Mouse (Mus musculus) adrenal gland, adult 8-10 months (tissue): Measurements from ENCODE around the gene Rora. TPM values are rescaled to one million over a fixed set of nuclear protein-coding genes. Genes with fewer than 3 reads are reported as not detected.

Experiments used
- DNase-seq: peaks from one replicate; pipeline ENCODE4 v3.0.0; 2022
- total RNA-seq, 4 experiments: library from RNA; stranded (reverse); gene quantifications; 2 replicates each; pipeline ENCODE4 v1.2.4; 2022

Gene Rora
- total RNA-seq, 4 experiments from 2014 or later = 72.5 to 179 (median 108) TPM

DNA sequence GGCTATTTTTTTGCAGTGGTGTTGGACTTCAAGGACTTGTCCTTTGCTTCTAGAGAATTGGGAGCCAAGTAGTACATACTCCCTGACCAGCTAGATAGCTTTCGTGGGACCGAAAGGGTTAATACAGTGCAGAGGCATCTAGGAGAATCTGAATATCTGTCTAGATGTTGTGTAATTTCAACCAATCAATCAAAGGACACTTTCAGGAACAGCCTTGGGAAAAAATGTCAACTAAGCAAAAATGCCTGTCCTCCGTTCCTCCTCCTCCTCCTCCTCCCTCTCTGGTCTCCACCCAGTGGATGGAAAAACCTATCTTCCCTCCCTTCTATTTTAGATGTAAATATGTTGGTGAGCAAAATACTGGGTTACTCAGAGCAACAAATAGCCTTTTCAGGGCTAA, 304.2 kb downstream of the Rora start:
- DNase-seq = no peak

DNA sequence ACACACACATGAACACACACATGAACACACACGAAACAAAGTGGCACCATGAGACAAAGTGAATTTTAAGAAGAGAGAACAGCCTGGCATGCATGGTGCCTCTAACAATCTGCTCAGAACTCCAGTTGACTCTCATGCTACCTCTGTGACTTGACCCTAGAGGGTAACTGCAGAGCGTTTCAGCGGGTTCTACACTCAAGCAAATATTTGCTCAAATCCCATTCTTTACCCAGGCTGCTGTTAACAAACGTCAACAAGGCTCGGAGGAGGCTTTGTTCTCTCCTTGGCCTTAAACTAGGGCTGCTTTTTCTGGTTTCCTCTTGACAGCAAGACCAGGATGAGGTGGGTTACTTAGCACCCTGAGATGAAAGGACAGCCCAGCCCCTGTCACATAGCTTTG, 305.3 kb downstream of the Rora start:
- no peak for DNase-seq

- DNase-seq = no peak
Measured at GRCm38 (mm10) chr9:68963898-68964297, 310.3 kb downstream of the Rora start.

DNA sequence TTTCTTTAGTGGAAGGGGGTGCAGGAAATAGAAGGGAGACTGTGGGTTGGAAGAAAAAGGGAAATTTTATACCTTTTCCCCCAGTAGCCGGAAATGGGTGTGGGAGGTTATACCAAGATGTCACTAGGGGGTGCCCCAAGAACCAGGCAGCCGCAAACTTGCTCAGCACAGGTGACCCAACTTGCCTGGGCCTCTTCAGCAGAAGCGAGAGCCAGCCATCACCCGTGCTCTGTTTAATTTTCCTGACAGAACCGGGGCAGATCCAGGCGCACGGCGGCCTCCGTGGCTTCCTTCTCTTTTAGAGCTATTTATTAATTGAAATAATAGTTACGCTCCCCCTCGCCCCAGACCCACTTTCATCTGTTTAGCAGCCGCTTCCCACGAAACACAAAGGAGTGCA, 313.0 kb downstream of the Rora start:
- no peak for DNase-seq

GRCm38 (mm10) chr9:68970074-68970473, 316.5 kb downstream of the Rora start:
- DNase-seq = no peak

DNA sequence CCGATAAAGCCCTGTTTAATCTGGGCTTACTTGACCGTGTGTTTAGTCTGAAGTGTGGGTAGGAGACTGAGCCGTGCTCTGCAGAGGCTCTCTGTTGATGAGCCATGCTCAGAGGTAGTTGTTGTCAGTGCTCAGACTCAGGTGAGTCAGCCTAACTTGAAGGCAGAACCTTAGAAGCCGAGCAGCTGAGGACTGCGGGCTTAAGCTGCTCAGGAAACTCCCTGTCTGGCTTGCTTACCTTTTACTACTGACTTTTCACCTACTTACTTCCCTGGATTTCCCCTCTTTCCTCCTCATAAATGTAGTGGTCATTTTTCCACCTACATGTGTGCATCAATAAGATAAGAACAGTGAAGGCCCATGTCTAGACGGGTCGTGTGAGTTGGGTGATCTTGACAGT, 318.7 kb downstream of the Rora start:
- DNase-seq = no peak

DNA sequence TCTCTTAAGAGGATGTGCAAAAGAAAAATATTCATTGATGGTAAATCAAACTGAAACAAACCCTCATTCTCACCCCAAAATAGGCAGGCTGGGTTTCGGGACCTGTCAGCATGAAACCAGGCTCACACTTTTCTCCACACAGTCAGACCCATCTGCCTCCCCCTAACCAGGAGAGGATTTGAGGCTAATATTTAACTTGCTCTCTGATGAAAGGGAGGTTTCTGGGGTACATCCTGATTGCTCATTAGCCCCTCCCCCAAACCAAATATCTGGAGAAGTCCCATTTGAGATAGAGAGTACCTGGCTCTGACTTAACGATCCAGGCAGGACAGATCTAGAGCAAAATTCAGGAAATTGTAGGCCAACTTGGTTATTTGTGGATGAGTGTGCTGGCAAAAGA, 320.9 kb downstream of the Rora start:
- DNase-seq = no peak

- no peak for DNase-seq
Measured at GRCm38 (mm10) chr9:68976136-68976535, 322.6 kb downstream of the Rora start.

DNA sequence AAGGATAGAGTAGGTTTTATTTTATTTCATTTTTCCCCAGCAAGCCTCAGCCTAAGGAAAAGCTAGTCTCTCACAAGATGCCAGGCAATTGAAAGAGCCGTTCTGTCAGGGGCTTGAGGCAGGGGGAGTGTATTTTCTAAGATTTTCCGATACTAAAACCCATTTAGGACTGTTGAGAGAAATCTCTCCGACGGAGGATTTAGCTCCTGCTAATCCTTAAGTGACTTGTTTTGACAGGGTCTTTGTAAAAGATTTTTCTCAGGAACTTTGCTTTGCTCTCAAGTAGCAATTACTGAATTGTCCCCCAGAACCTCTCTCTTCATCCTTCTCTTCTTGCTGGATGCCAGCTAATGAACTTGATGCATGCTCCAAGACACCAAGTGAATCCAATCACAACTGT, 323.3 kb downstream of the Rora start:
- DNase-seq = no peak

GRCm38 (mm10) chr9:68978656-68979055, 325.1 kb downstream of the Rora start:
- DNase-seq = no peak

DNA sequence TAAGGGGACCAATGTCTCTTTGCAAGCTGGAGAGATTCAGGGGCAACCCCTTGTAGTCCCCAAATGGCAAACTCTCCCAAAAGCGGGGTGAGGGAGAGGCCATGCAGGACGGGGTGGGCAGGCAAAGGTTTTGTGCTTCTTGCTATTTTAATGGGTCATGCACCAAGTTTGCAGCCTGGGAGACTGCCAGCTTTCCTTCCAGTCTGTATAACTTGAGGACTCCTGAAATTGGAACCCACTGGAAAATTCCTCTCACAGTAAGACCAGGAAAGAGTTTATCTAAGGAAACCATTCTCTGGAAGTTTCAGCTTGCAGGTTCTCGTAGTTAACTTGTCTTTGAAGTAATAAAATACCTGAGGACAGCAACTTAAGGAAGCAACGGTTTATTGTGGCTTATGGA, 326.5 kb downstream of the Rora start:
- no peak for DNase-seq

GRCm38 (mm10) chr9:68985046-68985445, 331.5 kb downstream of the Rora start:
- no peak for DNase-seq

GRCm38 (mm10) chr9:68985796-68986195, 332.2 kb downstream of the Rora start:
- no peak for DNase-seq

DNA sequence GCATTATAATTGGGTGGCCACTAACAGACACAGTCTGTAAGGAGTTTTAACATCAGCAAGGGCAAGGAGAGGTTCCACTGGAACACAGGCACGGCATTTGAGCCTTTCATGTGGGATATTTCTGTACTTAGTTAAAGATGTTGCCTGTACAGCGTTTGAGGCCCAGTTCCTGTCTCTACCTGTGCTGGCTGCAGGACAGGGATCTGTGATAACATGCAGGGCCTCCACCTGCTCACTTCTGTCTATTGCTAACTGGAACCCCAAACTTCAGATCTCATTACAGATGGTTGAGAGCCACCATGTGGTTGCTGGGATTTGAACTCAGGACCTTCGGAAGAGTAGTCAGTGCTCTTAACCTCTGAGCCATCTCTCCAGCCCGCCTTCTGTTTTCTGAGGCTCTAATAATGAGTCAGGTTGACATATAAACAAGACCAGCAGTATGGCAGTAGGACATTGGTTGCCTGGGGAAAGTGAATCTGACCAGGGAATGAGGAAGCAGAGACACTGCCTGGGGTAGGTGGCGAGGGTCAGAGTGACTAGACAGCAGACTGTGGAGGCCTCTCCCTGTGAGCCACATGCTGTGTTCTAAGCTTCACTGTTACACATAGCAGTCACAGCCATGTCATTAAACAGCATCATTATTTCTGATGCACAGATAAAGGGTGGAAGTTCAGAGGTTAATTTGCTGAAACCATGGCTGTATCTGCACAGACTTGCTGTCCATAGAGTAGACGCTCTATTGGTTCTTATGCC, 333.9 kb downstream of the Rora start:
- DNase-seq = no peak

DNA sequence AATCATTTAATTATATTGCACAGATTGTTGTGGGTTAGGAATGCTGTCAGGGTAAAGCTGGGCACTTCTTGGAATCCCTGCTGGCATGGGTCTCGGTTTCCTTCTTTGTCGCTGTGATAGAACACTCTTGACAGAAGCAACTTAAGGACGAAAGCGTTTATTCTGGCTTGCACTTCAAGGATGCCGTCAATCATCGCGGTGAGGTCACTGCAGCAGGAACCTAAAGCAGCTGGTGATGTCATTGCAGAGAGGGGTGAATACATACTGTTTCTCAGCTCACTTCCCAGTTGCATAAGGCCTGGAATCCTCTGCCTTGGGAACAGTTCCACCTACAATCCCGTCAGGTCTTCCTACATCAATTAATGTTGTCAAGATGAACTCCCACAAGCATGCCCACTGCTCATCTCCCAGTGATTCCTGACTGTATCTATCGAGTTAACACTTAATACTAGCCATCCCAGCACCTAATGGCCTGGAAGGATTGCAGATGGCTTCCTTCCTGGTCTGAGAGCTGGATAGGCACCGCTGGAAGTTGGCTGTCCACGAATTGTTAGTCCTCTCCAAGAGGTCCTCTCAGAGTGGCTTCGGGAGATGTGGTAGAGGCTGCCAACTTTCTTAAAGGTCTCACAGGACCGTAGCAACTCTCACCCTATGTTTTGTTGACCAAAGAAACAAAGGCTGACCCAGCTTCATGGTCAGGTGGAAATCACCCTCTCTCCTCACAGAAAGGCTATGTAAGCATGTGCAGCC, 334.8 kb downstream of the Rora start:
- DNase-seq = peak; percentile 78

DNA sequence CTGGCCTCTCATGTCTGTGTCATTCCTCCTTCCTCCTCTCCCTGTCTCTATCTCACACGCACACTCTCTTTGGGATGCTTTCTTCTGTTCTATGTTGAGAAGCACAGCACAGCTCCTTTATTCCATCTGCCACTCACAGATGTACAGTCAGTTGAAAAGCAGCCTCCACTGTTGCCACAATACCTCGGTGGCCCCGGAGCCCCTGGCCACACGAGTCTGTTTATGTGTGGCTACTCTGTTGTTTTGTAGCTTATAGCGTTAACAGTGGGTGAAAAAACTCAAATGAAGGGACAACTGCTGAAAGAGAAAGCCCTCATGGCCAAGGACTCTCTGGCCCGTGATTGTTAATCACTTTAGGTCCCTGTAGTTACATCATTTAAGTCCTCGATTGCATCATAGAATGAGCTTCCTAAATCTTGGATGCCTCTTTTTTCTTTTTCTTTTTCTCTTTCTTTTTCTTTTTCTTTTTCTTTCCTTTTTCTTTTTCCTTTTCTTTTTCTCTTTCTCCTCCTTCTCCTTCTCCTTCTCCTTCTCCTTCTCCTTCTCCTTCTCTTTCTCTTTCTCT, 336.4 kb downstream of the Rora start:
- DNase-seq = no peak

DNA sequence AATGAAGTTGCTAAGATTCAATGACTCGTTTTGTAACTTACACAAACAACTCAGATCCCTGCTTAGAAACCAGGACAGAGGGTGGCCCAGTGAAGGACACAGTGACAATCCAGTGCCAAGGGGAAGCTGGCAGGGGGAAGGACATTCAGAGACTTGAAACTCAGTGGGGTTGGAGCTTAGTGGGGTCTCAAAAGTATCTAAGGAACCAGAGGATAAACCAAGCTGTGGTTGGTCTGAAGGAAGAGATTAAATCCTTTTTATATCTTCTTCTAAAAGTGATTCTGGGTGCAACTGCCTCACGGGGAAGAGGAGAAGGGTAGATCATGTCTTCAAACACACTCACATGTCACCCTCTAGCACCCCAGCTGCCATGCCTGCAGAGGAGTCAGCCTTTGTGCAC, 340.3 kb downstream of the Rora start:
- peak; percentile 31 for DNase-seq

- DNase-seq = no peak
Measured at GRCm38 (mm10) chr9:68998961-68999360, 345.4 kb downstream of the Rora start.

GRCm38 (mm10) chr9:69004514-69004913, 350.9 kb downstream of the Rora start:
- no peak for DNase-seq

DNA sequence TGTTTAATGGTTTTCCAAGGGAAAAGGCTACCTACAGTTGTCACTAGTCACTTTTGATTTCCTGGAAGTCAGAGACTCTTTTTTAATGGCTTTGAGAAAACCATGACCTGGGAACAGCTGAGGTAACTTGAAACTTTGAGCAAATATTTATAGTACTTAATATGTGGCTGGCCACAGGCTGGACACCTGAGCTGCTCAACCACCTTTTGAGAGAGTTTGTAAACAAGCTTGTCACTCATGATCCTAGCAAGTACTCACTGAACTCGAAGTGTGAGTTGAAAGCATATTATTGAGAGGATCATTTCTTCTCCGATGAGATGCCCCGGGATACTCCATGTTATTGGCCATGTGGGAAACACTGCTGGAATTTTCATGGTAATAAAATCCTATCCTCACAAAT, 353.1 kb downstream of the Rora start:
- DNase-seq = no peak

GRCm38 (mm10) chr9:69008706-69009105, 355.1 kb downstream of the Rora start:
- DNase-seq = no peak

DNA sequence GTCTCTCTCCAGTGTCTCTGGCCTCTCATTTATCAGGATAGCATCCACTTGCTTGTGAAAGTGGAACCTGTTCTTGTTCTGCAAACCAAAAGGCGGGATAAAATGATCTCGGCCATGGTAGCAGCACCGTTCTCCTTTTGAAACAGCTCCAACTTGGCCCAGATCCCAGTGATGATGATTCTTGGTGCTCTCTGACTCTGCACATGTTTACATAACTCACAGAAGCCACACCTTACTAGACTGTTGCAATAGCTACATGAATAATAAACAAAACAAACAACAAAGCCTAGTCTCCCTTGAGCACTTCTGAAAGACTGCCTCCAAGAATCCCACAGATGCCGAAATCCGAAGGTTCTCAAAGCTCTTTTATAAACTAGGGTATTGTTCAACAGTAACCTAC, 357.3 kb downstream of the Rora start:
- peak; percentile 64 for DNase-seq

DNA sequence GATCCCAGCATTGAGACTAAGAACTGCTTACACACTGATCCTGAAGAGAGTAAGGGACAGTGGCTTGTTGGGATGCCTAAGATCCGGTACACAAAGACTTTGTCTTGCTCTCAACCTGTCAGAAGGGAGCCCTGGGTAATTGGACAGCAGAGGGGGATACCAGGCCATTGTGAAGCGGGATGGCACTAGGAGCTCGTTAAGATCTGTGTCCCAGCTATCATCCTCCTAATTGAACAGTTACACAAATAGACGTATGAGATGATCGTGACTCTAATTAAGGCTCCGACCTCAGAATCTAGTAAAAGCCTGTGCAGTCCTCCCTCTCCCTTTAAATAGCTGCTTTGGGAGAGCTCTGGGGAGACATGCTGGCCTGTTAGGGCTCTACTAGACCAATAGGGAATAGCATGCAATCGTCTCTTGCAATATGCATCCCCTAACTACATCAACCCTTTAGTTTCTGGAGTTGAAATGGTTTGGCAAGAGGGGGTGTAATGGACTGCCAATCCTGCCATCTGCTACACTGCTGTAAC, 359.7 kb downstream of the Rora start:
- DNase-seq = no peak

DNA sequence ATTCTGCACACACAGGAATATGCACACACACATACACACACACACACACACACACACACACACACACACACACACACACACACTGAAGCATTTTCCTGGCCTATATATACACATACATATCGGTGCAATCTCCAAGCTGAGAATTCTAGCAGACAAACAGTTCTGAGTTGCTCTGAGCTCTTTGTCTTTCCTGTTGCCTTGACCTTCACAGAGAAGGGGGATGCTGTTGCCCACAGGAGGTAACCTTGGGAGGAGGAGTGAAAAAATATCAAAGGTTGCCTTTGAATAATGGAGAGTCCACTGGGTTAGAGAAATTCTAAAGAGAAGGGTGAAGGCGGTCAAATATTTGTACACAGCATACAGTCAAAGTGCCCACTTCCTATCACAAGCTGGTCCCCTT, 360.6 kb downstream of the Rora start:
- DNase-seq = no peak
